Mouse (Mus musculus): ENCODE results near the gene Brd4. TPM values are rescaled to one million over a fixed set of nuclear protein-coding genes. Genes with fewer than 3 reads are reported as not detected.

The Brd4 gene
- polyA plus RNA-seq, 1 experiment from 2014 or later, result 98.2 TPM

DNA sequence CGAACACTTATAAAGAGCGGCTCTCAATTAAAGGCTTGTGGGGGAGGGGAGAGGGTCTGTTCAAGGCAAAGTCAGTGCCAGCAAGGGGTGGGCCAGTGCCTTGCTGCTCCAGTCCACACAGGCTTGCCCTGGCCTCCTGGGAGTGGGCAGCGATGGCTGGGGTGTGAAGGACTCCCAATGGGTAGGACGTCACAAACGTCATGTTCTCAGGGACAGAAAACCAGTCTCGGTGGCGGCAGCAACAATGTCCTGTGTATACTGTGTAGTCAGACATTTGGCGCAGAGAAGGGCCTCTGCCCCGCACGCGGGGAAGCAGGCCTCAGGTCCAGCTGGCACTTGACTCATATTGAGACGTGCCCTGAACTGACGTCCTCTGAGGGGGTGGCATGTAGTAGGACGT lies 87.4 kb downstream of the Brd4 start:
- H3K27me3 ChIP-seq, result no peaks in the 10 kb centered on the region
- WGBS, result 93% methylated on average over 14 of the region's 14 CpGs

DNA sequence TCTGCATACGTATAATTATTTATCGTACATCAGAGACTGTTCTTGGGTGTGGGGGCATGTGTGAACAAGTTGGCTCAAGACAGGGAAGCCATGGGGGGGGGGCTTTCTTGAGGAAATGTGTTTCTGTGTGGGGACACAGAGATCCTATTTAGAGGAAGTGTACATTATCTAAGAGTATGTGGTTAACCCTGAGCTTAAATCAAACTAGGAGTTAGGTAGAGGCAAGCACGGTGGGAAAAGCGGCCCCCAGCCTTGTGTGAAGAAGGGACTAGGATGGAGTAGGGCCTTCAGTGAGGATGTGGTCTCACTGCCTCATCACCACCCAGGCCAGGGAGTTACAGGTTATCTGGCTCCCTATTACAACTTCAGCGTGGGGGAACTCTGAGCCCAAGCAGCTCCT lies 88.8 kb downstream of the Brd4 start:
- WGBS, result 89% methylated on average over 5 of the region's 5 CpGs
- H3K4me3 ChIP-seq (replicated peaks), result no peak overlapping the region
- H3K4me1 ChIP-seq (replicated peaks), result no peaks in the 10 kb centered on the region
- peaks cover 64% of the 10 kb centered on the region for H3K36me3 ChIP-seq
- H3K4me2 ChIP-seq, result no peak overlapping the region
- no peak overlapping the region for H3K9ac ChIP-seq (replicated peaks)
- no peaks in the 10 kb centered on the region for H3K9me3 ChIP-seq
- H3K27ac ChIP-seq, result no peak overlapping the region
- no peak for ATAC-seq (ENCODE audit: insufficient number of reproducible peaks, insufficient read depth, low FRiP score, low TSS enrichment, low read depth)
- no peaks in the 10 kb centered on the region for H3K27me3 ChIP-seq

More for the DNA sequence above, 87.4 kb downstream of the Brd4 start:
- H3K4me3 ChIP-seq (replicated peaks), result no peak overlapping the region
- H3K36me3 ChIP-seq, result peaks cover 78% of the 10 kb centered on the region
- no peak overlapping the region for H3K27ac ChIP-seq
- H3K4me2 ChIP-seq, result no peak overlapping the region
- ATAC-seq (ENCODE audit: insufficient number of reproducible peaks, insufficient read depth, low FRiP score, low TSS enrichment, low read depth), result no peak
- H3K4me1 ChIP-seq (replicated peaks), result no peaks in the 10 kb centered on the region
- H3K9me3 ChIP-seq, result no peaks in the 10 kb centered on the region
- H3K9ac ChIP-seq (replicated peaks), result no peak overlapping the region

DNA sequence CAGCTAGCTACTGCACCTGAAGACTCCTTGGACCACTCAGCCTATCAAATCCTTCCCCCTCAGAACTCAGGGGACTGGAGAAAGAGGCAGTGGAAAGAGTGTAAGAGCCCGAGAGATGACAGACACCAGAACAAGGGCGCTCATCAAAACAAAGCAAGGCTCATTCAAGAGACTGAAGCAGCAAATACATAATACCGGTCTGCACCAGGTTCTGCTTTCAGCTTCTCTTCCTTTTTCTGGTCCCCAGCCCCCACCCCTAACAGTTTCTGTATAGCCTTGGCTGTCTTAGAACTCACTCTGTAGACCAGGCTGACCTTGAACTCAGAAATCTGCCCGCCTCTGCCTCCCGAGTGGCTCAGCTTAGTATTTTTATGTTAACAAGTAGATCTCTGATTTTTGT lies 91.5 kb downstream of the Brd4 start:
- H3K4me1 ChIP-seq (replicated peaks), result peaks cover 15% of the 10 kb centered on the region
- WGBS, result 81% methylated on average over 5 of the region's 5 CpGs
- H3K27me3 ChIP-seq, result peaks cover 27% of the 10 kb centered on the region
- H3K9ac ChIP-seq (replicated peaks), result no peak overlapping the region
- peaks cover 36% of the 10 kb centered on the region for H3K36me3 ChIP-seq
- no peak for ATAC-seq (ENCODE audit: insufficient number of reproducible peaks, insufficient read depth, low FRiP score, low TSS enrichment, low read depth)
- no peak overlapping the region for H3K4me3 ChIP-seq (replicated peaks)
- H3K4me2 ChIP-seq, result no peak overlapping the region
- no peak overlapping the region for H3K27ac ChIP-seq
- H3K9me3 ChIP-seq, result no peaks in the 10 kb centered on the region

DNA sequence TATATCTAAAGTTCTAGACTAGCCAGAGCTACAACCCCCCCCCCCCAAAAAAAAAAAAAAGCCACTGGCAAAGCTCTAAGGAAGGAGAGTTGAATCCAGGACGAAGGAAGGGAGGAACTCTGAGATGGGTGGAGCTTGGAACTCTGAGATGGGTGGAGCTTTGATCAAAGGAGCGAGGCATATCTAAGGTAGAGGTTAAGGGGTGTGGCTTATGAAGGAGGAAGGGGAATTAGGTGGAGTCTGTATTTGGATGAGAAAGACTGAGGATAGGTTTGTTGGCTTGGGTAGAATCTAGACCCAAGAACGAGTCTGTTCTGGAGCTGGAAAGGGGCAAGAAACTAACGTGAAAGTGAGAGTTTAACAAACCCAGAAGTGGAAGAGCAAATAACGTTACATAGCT lies 94.7 kb downstream of the Brd4 start:
- no peak for ATAC-seq (ENCODE audit: insufficient number of reproducible peaks, insufficient read depth, low FRiP score, low TSS enrichment, low read depth)
- 14% methylated on average over 5 of the region's 5 CpGs for WGBS
- Histone ChIP-seq H3K27ac (no peak overlapping the region), H3K27me3 (peaks cover 28% of the 10 kb centered on the region), H3K9me3 (no peaks in the 10 kb centered on the region), H3K9ac (replicated peaks) (no peak overlapping the region), H3K4me2 (peak overlapping the region; percentile 83), H3K4me1 (replicated peaks) (peaks cover 15% of the 10 kb centered on the region), H3K4me3 (replicated peaks) (no peak overlapping the region; the same call in 1 of the 2 replicates), H3K36me3 (peaks cover 6% of the 10 kb centered on the region; the same call in 1 of the 2 replicates)

DNA sequence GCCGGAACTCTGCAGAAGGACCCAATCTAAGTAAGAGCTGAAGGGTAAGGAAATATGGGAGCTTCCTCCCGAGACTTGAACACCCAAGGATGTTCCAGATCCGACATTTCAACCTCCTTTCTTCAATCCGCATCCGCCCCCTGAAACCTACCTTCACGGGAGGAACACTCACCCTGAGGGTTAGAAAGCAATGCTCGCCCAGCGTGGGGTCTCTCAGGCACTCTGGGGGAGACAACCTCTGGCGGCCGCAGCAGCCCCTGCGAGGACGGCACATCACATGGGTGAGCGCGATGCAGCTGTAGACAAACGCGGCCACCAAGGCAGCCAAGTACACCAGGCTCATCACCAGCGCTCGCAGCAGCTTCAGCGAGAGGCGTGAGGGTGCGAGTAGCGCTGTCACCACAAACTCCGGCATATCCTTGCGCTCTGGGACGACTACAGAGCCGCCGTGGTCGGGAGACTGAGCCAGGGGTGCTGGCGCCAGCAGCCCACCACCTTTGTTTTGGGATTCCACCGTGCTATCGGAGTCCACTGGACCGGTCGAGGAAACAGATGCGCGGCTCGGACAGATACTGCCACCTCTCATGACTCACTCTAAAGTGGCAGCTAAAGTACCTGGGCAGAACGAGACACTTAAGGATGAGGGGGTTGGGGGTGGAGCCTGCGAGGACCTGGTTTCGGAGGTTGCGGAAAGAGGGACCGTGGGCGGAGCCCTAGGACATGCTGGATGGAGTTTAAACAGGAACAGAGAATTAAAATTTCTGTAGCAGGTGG lies 95.5 kb downstream of the Brd4 start, which contains the start of gene Ephx3:
TSS of gene Ephx3 (minus strand) at position 687 of the 774 bp plus-strand sequence.
- Histone ChIP-seq H3K27me3 (peaks cover 28% of the 10 kb centered on the region), H3K4me2 (peak within 1 kb of the TSS; percentile 83), H3K36me3 (peaks cover 6% of the 10 kb centered on the region; the same call in 1 of the 2 replicates), H3K9ac (replicated peaks) (peak within 1 kb of the TSS; percentile 54; the same call in 1 of the 2 replicates), H3K27ac (no peak within 1 kb of the TSS), H3K4me1 (replicated peaks) (peaks cover 15% of the 10 kb centered on the region), H3K4me3 (replicated peaks) (peak within 1 kb of the TSS; percentile 43), H3K9me3 (no peaks in the 10 kb centered on the region)
- no peak for ATAC-seq (ENCODE audit: insufficient number of reproducible peaks, insufficient read depth, low FRiP score, low TSS enrichment, low read depth)
- 6% methylated on average over 42 of the region's 42 CpGs for WGBS

DNA sequence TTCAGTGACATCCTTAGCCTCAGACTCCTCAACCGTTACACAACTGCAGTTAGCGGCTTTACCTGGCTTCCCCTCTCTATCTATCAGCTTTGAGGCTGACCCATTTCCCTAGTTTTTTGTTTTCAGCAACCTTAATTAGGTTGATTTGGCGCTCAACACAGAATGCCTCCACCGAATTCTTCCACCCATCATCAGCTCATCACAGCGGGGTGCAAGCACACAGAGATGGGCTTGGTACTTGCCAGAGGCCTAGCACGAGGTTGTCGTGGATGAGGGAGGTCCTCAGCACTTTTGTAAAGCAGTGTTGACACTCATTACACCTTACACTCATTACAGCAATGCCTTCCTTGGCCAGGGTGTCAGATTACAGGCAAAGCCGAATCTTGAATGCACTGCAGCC lies 101.5 kb downstream of the Brd4 start:
- Histone ChIP-seq H3K27me3 (peaks cover 1% of the 10 kb centered on the region; the same call in 1 of the 2 replicates), H3K9me3 (no peaks in the 10 kb centered on the region), H3K4me2 (no peak overlapping the region), H3K9ac (replicated peaks) (no peak overlapping the region), H3K4me1 (replicated peaks) (peaks cover 12% of the 10 kb centered on the region), H3K36me3 (no peaks in the 10 kb centered on the region), H3K27ac (no peak overlapping the region), H3K4me3 (replicated peaks) (no peak overlapping the region)
- ATAC-seq (ENCODE audit: insufficient number of reproducible peaks, insufficient read depth, low FRiP score, low TSS enrichment, low read depth), result no peak
- WGBS, result 22% methylated on average over 8 of the region's 8 CpGs

DNA sequence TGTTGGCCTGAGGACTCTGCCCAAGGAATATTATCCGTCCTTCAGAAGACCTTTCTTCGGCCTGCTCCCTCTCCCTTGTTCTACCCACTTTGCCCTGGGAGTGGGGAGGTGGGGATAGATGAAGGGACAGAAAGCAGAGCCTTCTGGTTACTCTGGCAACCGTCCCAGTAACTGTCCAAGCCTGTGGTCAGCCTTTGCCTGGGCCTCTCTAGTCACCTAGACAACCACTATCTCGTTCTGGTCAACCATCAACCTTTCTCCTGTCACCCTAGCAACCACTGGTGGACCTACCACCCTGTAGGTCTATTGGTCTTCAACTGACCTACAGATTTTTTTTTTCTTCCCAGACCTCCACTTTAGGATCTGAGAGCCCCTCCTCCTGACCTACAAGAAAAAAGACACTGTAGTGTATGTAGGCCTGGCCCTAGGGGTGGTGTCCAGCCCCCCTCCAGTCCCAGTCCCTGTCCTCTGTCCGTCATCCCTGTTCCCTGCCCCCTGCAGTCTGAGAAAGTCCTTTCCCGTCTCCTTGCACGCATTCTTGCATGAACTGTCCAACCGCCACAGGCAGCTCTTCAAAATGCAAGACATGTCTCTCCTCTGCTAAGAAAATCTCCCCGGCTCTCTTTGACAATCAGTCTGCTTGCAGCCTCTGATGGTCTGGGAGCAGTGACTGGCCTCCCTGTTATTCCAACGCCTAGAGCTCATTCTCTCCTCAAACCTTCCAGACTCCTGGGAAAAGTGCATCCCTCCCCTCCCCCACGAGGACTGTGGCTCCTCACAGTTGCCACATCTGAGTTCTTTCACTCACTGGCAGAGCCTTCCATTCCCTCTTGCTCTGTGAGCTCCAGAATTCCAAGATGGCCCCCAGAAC lies 104.7 kb downstream of the Brd4 start:
- no peak for ATAC-seq (ENCODE audit: insufficient number of reproducible peaks, insufficient read depth, low FRiP score, low TSS enrichment, low read depth)
- H3K9ac ChIP-seq (replicated peaks), result no peak overlapping the region
- H3K4me1 ChIP-seq (replicated peaks), result peaks cover 12% of the 10 kb centered on the region
- no peaks in the 10 kb centered on the region for H3K36me3 ChIP-seq
- no peak overlapping the region for H3K4me2 ChIP-seq
- WGBS, result 64% methylated on average over 11 of the region's 11 CpGs
- H3K27ac ChIP-seq, result no peak overlapping the region
- H3K27me3 ChIP-seq, result no peaks in the 10 kb centered on the region
- H3K4me3 ChIP-seq (replicated peaks), result no peak overlapping the region
- H3K9me3 ChIP-seq, result no peaks in the 10 kb centered on the region

DNA sequence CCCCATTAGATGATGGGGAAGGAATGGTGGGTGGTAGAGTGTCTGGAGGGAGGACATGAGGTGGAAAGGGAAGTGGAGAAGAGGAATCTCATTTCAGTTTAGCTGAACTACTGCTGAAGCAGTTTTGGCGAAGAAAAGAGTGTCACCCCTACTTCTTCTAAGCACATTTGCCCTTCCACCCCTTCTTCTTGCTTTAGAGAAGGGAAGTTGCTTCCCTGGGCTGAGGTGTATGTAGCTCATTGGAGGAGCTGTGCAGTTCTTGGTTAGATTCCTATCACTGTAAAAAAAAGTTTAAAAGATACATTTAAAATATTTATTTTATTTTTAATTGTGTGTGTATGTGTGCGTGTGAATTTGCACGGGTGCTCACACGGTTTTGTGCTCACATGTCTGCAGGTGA lies 107.6 kb downstream of the Brd4 start:
- H3K4me3 ChIP-seq (replicated peaks), result no peak overlapping the region
- 89% methylated on average over 4 of the region's 4 CpGs for WGBS
- no peak overlapping the region for H3K4me2 ChIP-seq
- ATAC-seq (ENCODE audit: insufficient number of reproducible peaks, insufficient read depth, low FRiP score, low TSS enrichment, low read depth), result no peak
- H3K9ac ChIP-seq (replicated peaks), result no peak overlapping the region
- H3K9me3 ChIP-seq, result no peaks in the 10 kb centered on the region
- no peaks in the 10 kb centered on the region for H3K4me1 ChIP-seq (replicated peaks)
- H3K27me3 ChIP-seq, result no peaks in the 10 kb centered on the region
- H3K27ac ChIP-seq, result no peak overlapping the region
- no peaks in the 10 kb centered on the region for H3K36me3 ChIP-seq

DNA sequence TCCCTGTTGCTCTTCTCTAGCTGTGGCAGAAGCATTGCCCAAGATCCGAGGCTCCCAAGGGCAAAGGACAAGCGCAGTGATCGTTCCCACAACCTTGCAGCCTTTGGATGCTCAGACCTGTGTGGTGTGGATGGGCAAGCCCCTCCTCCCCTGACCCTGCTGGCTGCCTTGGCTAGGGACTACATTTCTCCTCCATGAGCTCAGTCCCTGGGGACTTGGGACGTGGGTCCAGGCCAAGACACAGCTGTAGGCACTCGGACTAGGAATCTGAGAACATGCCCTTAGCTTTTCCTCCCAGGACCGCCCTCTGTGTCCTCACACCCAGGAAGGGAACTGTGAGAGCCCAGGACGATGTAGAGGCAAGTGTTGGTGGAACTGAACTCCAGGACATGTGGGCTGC lies 111.4 kb downstream of the Brd4 start:
- H3K36me3 ChIP-seq, result no peaks in the 10 kb centered on the region
- WGBS, result 69% methylated on average over 7 of the region's 7 CpGs
- H3K9me3 ChIP-seq, result no peaks in the 10 kb centered on the region
- no peak overlapping the region for H3K4me3 ChIP-seq (replicated peaks)
- H3K27ac ChIP-seq, result no peak overlapping the region
- no peak overlapping the region for H3K4me2 ChIP-seq
- ATAC-seq (ENCODE audit: insufficient number of reproducible peaks, insufficient read depth, low FRiP score, low TSS enrichment, low read depth), result no peak
- no peaks in the 10 kb centered on the region for H3K27me3 ChIP-seq
- no peak overlapping the region for H3K9ac ChIP-seq (replicated peaks)
- no peaks in the 10 kb centered on the region for H3K4me1 ChIP-seq (replicated peaks)

DNA sequence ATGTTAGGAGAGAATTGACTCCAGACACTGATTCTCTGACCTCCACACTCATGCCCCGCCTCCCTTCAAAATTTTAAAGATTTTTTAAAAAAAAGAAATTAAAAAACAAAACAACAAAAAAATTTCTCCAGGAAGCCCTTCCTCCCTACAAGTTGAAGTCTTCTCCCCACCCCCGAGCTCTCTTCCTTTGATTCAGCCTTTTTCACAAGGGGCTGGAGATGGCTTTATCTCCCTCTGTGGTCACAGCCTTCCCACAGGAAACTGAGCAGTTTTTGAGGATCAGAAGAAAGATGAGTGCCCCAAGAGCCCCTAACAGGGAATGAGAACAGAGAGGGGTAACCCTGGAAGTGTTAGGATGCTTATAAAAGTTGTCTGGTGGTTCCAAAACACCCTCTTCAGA lies 112.0 kb downstream of the Brd4 start:
- Histone ChIP-seq H3K27ac (no peak overlapping the region), H3K4me3 (replicated peaks) (no peak overlapping the region), H3K36me3 (no peaks in the 10 kb centered on the region), H3K9ac (replicated peaks) (no peak overlapping the region), H3K4me2 (no peak overlapping the region), H3K4me1 (replicated peaks) (0 out of 2 replicates have a peak, but pooled peaks cover 3% of the 10 kb centered on the region), H3K9me3 (no peaks in the 10 kb centered on the region), H3K27me3 (no peaks in the 10 kb centered on the region)
- ATAC-seq (ENCODE audit: insufficient number of reproducible peaks, insufficient read depth, low FRiP score, low TSS enrichment, low read depth), result no peak
- 79% methylated on average over 2 of the region's 2 CpGs for WGBS

DNA sequence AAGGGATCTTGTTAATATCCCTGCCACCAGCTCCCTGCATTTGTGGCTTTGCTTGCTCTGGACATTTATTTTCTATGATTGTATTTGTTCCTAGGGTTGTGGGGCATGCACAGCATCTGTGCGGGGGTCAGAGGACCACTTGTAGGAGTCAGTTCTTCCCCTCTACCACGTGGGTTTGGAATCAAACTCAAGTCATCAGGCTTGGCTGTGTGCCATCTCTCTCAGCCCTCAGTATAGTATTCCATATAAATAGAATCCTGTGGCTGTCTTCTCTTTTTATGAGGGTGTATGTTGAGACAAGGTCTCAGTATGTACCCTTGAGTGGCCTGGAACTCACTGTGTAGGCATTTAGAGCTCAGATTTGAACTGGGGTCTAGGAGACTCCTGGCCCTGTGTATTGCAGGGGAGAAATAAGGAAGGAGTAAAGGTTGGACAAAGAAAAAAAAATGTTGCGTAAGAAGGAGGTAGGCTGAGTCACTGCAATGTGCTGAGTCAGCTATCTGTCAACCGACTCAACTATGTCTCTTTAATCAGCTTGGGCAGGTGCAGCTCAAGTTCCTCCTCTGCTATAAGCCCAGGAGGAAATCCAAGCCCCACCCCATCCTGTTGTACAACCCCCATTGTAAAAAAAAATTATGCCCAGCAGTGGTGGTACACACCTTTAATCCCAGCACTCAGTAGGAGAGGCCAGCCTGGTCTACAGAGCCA lies 114.8 kb downstream of the Brd4 start:
- no peak overlapping the region for H3K27ac ChIP-seq
- WGBS, result 73% methylated on average over 4 of the region's 4 CpGs
- H3K9me3 ChIP-seq, result no peaks in the 10 kb centered on the region
- H3K36me3 ChIP-seq, result no peaks in the 10 kb centered on the region
- peaks cover 19% of the 10 kb centered on the region for H3K4me1 ChIP-seq (replicated peaks)
- no peak overlapping the region for H3K4me3 ChIP-seq (replicated peaks)
- no peak overlapping the region for H3K9ac ChIP-seq (replicated peaks)
- ATAC-seq (ENCODE audit: insufficient number of reproducible peaks, insufficient read depth, low FRiP score, low TSS enrichment, low read depth), result no peak
- no peak overlapping the region for H3K4me2 ChIP-seq
- no peaks in the 10 kb centered on the region for H3K27me3 ChIP-seq

Measured in limb, embryonic 12.5 days (tissue).